Mouse (Mus musculus): ENCODE results near the gene Arhgap28. TPM values are rescaled to one million over a fixed set of nuclear protein-coding genes. Genes with fewer than 3 reads are reported as not detected.

The Arhgap28 gene
- polyA plus RNA-seq, 1 experiment from 2014 or later, result 3.8 TPM

- ATAC-seq, result no peak
- Histone ChIP-seq H3K27me3 (replicated peaks; ENCODE audit: control insufficient read depth, insufficient read depth, low read length) (no peaks in the 10 kb centered on the region), H3K4me2 (replicated peaks; ENCODE audit: low read depth) (no peak overlapping the region), H3K4me3 (ENCODE audit: low read depth, low read length) (no peak overlapping the region), H3K27ac (ENCODE audit: low read depth, low read length) (no peak overlapping the region), H3K9ac (ENCODE audit: low read depth, low read length) (no peak overlapping the region), H3K9me3 (ENCODE audit: control insufficient read depth) (no peaks in the 10 kb centered on the region), H3K4me1 (replicated peaks; ENCODE audit: control insufficient read depth, insufficient read depth, low read length) (no peaks in the 10 kb centered on the region; the same call in 1 of the 2 replicates), H3K36me3 (ENCODE audit: control insufficient read depth, insufficient read depth) (no peaks in the 10 kb centered on the region)
- TF ChIP-seq CTCF (IDR thresholded peaks at IDR 0.05; ENCODE audit: low read depth), result no peak
- 69% methylated on average over 3 of the region's 3 CpGs for WGBS
Measured at GRCm38 (mm10) chr17:67980573-67980972, 23.3 kb downstream of the Arhgap28 start.

GRCm38 (mm10) chr17:67979248-67979647, 24.7 kb downstream of the Arhgap28 start:
- H3K9me3 ChIP-seq (ENCODE audit: control insufficient read depth), result no peaks in the 10 kb centered on the region
- 45% methylated on average over 5 of the region's 5 CpGs for WGBS
- no peak overlapping the region for H3K9ac ChIP-seq (ENCODE audit: low read depth, low read length)
- H3K27me3 ChIP-seq (replicated peaks; ENCODE audit: control insufficient read depth, insufficient read depth, low read length), result no peaks in the 10 kb centered on the region
- no peaks in the 10 kb centered on the region for H3K36me3 ChIP-seq (ENCODE audit: control insufficient read depth, insufficient read depth)
- TF ChIP-seq CTCF (IDR thresholded peaks at IDR 0.05; ENCODE audit: low read depth), result no peak
- ATAC-seq, result no peak; the same call in 1 of the 2 replicates
- no peaks in the 10 kb centered on the region; the same call in 1 of the 2 replicates for H3K4me1 ChIP-seq (replicated peaks; ENCODE audit: control insufficient read depth, insufficient read depth, low read length)
- no peak overlapping the region for H3K4me2 ChIP-seq (replicated peaks; ENCODE audit: low read depth)
- no peak overlapping the region for H3K4me3 ChIP-seq (ENCODE audit: low read depth, low read length)
- H3K27ac ChIP-seq (ENCODE audit: low read depth, low read length), result no peak overlapping the region

- H3K4me1 ChIP-seq (replicated peaks; ENCODE audit: control insufficient read depth, insufficient read depth, low read length), result no peaks in the 10 kb centered on the region; the same call in 1 of the 2 replicates
- TF ChIP-seq CTCF (IDR thresholded peaks at IDR 0.05; ENCODE audit: low read depth), result no peak
- ATAC-seq, result no peak
- no peak overlapping the region for H3K9ac ChIP-seq (ENCODE audit: low read depth, low read length)
- no peaks in the 10 kb centered on the region for H3K36me3 ChIP-seq (ENCODE audit: control insufficient read depth, insufficient read depth)
- no peak overlapping the region for H3K4me2 ChIP-seq (replicated peaks; ENCODE audit: low read depth)
- no peaks in the 10 kb centered on the region for H3K9me3 ChIP-seq (ENCODE audit: control insufficient read depth)
- WGBS, result 16% methylated on average over 3 of the region's 3 CpGs
- H3K27ac ChIP-seq (ENCODE audit: low read depth, low read length), result no peak overlapping the region
- H3K4me3 ChIP-seq (ENCODE audit: low read depth, low read length), result no peak overlapping the region
- H3K27me3 ChIP-seq (replicated peaks; ENCODE audit: control insufficient read depth, insufficient read depth, low read length), result no peaks in the 10 kb centered on the region
Measured at GRCm38 (mm10) chr17:67978786-67979185, 25.1 kb downstream of the Arhgap28 start.

GRCm38 (mm10) chr17:67976465-67976864, 27.5 kb downstream of the Arhgap28 start:
- no peaks in the 10 kb centered on the region for H3K9me3 ChIP-seq (ENCODE audit: control insufficient read depth)
- no peak for TF ChIP-seq CTCF (IDR thresholded peaks at IDR 0.05; ENCODE audit: low read depth)
- H3K27ac ChIP-seq (ENCODE audit: low read depth, low read length), result no peak overlapping the region
- H3K36me3 ChIP-seq (ENCODE audit: control insufficient read depth, insufficient read depth), result no peaks in the 10 kb centered on the region
- ATAC-seq, result no peak
- no peak overlapping the region for H3K4me3 ChIP-seq (ENCODE audit: low read depth, low read length)
- H3K4me2 ChIP-seq (replicated peaks; ENCODE audit: low read depth), result no peak overlapping the region
- H3K4me1 ChIP-seq (replicated peaks; ENCODE audit: control insufficient read depth, insufficient read depth, low read length), result no peaks in the 10 kb centered on the region; the same call in 1 of the 2 replicates
- no peak overlapping the region for H3K9ac ChIP-seq (ENCODE audit: low read depth, low read length)
- no peaks in the 10 kb centered on the region for H3K27me3 ChIP-seq (replicated peaks; ENCODE audit: control insufficient read depth, insufficient read depth, low read length)
- 22% methylated on average over 2 of the region's 2 CpGs for WGBS

- no peaks in the 10 kb centered on the region for H3K27me3 ChIP-seq (replicated peaks; ENCODE audit: control insufficient read depth, insufficient read depth, low read length)
- H3K27ac ChIP-seq (ENCODE audit: low read depth, low read length), result no peak overlapping the region
- no peaks in the 10 kb centered on the region for H3K9me3 ChIP-seq (ENCODE audit: control insufficient read depth)
- no peak for ATAC-seq
- no peak for TF ChIP-seq CTCF (IDR thresholded peaks at IDR 0.05; ENCODE audit: low read depth)
- H3K4me1 ChIP-seq (replicated peaks; ENCODE audit: control insufficient read depth, insufficient read depth, low read length), result no peaks in the 10 kb centered on the region; the same call in 1 of the 2 replicates
- H3K4me3 ChIP-seq (ENCODE audit: low read depth, low read length), result no peak overlapping the region
- no peak overlapping the region for H3K4me2 ChIP-seq (replicated peaks; ENCODE audit: low read depth)
- no peak overlapping the region for H3K9ac ChIP-seq (ENCODE audit: low read depth, low read length)
- no peaks in the 10 kb centered on the region for H3K36me3 ChIP-seq (ENCODE audit: control insufficient read depth, insufficient read depth)
Measured at GRCm38 (mm10) chr17:67976027-67976426, 27.9 kb downstream of the Arhgap28 start.

GRCm38 (mm10) chr17:67974679-67975078, 29.2 kb downstream of the Arhgap28 start:
- Histone ChIP-seq H3K9me3 (ENCODE audit: control insufficient read depth) (no peaks in the 10 kb centered on the region), H3K4me3 (ENCODE audit: low read depth, low read length) (no peak overlapping the region), H3K4me1 (replicated peaks; ENCODE audit: control insufficient read depth, insufficient read depth, low read length) (no peaks in the 10 kb centered on the region; the same call in 1 of the 2 replicates), H3K9ac (ENCODE audit: low read depth, low read length) (no peak overlapping the region), H3K27me3 (replicated peaks; ENCODE audit: control insufficient read depth, insufficient read depth, low read length) (no peaks in the 10 kb centered on the region), H3K36me3 (ENCODE audit: control insufficient read depth, insufficient read depth) (no peaks in the 10 kb centered on the region), H3K27ac (ENCODE audit: low read depth, low read length) (no peak overlapping the region), H3K4me2 (replicated peaks; ENCODE audit: low read depth) (no peak overlapping the region)
- no peak for TF ChIP-seq CTCF (IDR thresholded peaks at IDR 0.05; ENCODE audit: low read depth)
- 30% methylated on average over 2 of the region's 2 CpGs for WGBS
- ATAC-seq, result no peak
